Mouse (Mus musculus): ENCODE data around the gene Gm8050.
"Not testable (repeated sequence)": the region's sequence is repeated elsewhere in the genome, so short reads cannot be mapped to it uniquely, and the experiment has no call there.

Gene Gm8050

GRCm38 (mm10) chr14:6720151-6720550 lies at the start of gene Gm8050:
TSS of gene Gm8050 (minus strand) at chr14:6720251.
- DNase-seq (ENCODE audit: low read depth, low spot score), result not testable (repeated sequence)

- not testable (repeated sequence) for DNase-seq (ENCODE audit: low read depth, low spot score)
Measured at GRCm38 (mm10) chr14:6757231-6757536, 37.1 kb upstream of the Gm8050 start.

GRCm38 (mm10) chr14:6756384-6757230 lies 36.6 kb upstream of the Gm8050 start:
- DNase-seq (ENCODE audit: low read depth, low spot score), result not testable (repeated sequence)

DNA sequence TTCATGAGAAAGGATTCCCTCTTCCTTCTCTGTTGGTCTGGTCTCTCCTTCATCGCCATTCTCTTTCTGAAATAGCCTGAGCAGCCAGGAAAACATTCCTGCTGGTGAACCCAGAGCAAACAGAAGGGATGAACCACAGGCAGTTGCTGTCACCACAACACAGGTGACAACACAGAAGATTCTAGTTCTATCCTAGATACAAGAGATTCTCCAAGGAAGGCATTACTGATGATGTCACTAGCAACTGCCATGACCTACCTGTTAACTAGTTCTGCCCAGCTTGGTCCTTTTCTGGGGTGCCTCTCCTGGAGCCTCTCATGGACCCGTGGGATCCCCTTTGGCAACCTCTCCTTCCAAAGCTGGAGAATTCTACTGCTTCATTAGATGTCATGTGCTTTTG lies 22.2 kb upstream of the Gm8050 start, which contains the start of gene Gm3636:
Gm3636 (minus strand) TSS at position 101 of the 400 bp plus-strand sequence.
- not testable (repeated sequence) for DNase-seq (ENCODE audit: low read depth, low spot score)

- DNase-seq (ENCODE audit: low read depth, low spot score), result not testable (repeated sequence)
Measured at GRCm38 (mm10) chr14:6684070-6684469, 36.0 kb downstream of the Gm8050 start, which contains the start of gene Gm10251. TSS of gene Gm10251 (minus strand) at chr14:6684170.
